Mouse (Mus musculus) spleen, postnatal 36 days (tissue): ENCODE data around the gene Tpst1.
A peak's percentile ranks its signal among the peaks of the same experiment; 100 is the strongest.

Source experiments
- DNase-seq, 2 experiments: peaks; one replicate each; pipeline ENCODE4 v3.0.0; 2022; ENCODE audit warnings: low spot score in 2 of 2, mixed read lengths in 1 of 2

Gene Tpst1

GRCm38 (mm10) chr5:130089177-130089576 is 16.1 kb downstream of the Tpst1 start:
- peak; percentile 39 to 43 for DNase-seq

DNA sequence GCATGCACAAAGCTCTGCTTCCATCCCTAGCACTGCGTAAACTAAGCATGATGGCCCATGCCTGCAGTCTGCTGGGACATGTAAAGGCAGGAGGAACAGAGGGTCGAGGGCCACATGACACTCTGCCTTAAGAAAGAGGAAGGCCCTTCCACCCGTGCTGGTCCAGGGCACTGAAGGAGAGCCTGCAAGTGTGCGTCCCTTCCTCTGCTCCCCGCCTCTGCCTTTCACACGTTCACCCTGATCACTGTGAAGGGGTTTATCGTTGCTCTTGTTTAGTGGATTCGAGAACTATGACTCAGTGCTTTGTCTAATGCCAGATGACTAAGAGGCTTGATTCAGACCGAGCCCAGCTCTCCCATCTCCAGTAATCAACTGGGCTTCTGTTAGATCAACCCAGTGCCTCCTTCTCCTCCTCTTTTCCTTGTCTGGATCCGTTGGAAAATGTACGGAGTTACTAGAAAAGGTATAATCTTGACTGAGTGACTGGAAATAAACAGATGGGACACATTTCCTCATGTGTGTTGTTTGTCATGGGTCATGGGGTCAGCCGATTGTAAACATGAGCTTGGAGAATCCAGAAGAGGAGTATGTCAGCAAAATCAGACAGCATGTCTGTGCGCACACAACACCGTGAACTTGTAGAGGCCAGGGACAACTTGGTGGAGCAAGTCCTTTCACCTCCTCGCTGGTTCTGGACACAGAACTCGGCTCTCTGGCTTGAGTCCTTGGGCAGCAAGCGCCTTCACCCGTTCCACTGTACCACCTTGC is 16.7 kb downstream of the Tpst1 start:
- DNase-seq, result peak; percentile 58 to 63

DNA sequence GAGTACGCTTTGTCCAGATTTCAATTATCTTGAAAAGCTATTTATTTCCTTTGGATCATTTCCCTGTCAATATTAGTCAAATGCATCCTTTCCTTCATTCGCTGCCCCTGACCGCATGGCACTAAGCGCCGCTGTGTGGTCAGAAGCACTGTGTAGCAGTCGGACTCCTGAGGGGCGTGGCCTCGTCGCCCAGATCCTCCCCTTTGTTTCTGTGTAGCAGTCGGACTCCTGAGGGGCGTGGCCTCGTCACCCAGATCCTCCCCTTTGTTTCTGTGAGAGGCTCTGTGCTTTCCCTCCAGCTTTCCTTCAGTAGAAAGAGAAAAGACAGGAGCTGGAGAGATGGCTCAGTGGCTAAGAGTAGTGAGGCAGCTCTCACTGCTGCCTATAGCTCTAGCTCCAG is 23.6 kb downstream of the Tpst1 start:
- DNase-seq, result no peak

DNA sequence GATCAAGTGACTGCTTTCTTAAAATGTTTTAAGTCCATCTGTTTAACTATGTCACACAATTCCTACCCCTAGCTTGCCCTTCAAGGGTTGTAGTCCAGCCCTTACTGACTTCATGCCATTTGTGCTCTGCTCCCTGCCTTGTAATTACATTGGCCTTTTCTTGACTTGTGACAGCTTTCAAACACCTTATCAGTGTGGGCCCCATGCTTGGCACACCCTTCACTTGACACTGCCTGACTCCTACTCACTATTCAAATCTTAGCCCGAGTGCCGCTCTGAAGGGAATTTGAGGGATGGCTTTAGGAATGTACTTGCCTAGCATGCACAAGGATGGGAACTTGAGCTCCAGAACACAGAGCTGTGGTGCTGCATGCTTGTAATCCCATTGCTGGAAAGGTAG is 24.7 kb downstream of the Tpst1 start:
- DNase-seq, result no peak

DNA sequence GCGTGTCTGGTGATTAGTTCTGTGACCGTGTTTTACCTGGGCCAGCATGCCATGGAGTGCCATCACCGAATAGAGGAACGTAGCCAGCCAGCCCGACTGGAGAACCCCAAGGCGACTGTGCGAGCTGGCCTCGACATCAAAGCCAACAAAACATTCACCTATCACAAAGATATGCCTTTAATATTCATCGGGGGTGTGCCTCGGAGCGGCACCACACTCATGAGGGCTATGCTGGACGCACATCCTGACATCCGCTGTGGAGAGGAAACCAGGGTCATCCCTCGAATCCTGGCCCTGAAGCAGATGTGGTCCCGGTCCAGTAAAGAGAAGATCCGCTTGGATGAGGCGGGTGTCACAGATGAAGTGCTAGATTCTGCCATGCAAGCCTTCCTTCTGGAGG is 28.6 kb downstream of the Tpst1 start:
- DNase-seq, result no peak

DNA sequence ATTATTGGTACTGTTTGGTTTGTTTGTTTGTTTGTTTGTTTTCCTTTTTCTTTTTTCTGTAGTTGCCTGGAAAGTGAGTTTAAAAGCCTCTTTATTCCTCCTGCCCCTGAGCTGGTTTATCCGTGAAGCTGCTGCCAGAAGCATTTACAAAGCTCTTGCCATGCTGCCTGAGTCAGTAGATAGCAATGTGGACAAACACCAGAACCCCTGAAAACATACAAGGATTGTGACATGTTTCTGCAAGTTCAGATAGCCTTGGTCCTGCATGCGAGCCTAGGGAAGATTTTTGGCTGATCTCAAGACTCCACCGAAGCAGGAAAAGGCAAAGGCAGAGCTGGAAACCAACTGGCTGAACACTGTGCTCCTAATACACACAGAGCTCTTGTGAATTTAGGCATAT is 36.2 kb downstream of the Tpst1 start:
- no peak for DNase-seq

DNA sequence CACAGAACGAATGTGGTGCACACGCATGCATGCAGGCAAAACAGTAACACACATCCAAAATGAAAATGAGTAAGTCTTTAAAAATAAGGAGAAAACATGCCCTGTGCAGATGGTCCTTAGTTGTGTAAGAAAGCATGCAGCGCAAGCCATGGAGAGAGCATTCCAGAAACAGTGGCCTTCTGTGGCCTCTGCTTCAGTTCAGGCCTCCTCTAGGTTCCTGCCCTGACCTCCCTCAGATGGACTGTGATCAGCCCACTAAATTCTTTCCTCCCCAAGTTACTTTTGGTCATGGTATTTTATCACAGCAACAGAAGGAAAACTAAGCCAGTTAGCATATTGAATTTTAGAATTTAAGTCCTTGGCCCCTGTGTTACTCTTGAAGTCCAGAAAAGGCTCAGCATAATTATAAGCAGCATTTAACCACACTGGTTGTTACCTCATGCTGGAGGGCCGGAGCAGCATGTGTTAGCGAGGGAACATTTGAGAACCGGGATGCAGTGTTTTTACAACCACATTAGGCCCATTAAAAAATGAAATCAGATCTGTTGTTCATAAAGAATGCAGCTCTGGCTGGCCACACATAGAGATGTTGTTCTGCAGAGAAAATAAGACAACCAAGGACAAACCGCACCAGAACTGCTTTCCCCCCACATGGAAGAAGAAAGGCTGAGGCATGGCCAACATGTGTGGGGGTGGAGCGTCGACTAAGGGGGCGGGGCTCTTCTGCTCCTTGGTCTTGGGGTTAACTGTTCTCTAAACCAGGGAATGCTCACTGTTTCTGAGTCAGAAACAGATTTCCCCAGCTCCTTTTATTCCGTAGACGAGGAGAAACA is 37.7 kb downstream of the Tpst1 start:
- no peak for DNase-seq

DNA sequence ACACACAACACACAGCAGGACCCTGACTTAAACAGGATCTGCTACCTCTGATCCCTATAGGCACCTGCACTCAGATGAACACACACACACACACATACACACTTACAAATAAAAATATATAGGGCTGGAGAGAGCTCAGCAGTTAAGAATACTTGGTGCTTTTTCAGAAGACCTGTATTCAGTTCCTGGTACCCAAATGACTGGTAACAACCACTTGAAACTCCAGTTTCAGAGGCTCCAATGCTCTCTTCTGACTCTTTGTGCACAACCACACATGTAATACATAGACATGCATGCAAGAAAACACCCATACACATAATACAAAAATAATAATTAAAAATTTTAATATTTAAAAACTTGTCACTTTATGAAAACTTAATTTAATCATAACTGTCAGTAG is 39.5 kb downstream of the Tpst1 start:
- DNase-seq, result no peak

GRCm38 (mm10) chr5:130116116-130116515 is 43.0 kb downstream of the Tpst1 start:
- no peak for DNase-seq

- DNase-seq, result no peak
Observed at GRCm38 (mm10) chr5:130116857-130117256, 43.7 kb downstream of the Tpst1 start.

DNA sequence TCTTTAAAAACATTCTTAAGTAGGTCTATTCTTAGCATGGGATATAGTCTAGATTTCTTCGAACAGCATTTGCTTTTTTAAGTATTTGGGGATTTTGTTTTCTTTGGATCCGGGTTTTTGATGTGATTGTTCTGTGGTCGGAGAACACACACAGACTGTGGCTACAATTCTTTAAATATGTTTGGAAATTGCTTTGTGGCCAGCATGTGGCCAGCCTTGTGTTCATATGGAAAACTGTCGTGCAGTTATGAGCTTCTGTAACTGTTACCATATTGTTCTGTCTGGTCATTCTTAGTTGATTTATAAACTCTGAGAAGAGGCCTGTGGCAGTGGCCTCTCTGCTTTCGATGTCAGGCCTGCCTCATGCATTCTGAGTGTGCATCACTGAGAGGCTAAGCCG is 44.8 kb downstream of the Tpst1 start:
- no peak for DNase-seq

- DNase-seq, result no peak
Observed at GRCm38 (mm10) chr5:130119236-130119635, 46.1 kb downstream of the Tpst1 start.

DNA sequence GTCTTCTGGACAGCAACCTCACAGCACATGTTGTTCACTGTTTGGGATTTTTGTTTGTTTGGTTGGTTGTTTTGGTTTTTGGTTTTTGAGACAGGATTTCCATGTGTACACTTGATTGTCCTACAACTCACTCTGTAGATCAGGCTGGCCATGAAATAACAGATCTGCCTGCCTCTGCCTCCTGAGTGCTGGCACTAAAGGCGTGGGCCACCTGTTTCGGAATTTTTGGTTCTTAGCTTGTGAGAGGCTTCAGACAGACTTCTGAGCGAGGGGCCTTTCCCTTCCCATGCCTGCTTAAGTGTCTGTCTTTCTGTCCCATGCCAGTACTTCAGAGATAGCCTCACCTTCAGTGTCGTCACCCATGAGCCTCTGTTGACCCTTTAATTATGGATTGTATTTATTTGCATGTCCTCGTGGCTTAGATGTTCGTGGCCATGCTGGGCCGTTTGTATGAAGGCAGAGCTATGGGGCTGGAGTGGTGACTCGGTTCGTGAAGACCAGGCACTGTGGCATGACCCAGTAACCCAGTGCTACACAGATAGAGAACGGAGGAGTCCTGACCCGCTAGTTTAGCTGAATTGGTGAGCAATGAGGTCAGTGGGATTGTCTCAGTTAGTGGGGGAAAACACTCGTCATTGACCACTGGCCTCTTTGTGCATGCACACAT is 47.1 kb downstream of the Tpst1 start:
- no peak for DNase-seq

GRCm38 (mm10) chr5:130120904-130121303 is 47.8 kb downstream of the Tpst1 start:
- no peak for DNase-seq

DNA sequence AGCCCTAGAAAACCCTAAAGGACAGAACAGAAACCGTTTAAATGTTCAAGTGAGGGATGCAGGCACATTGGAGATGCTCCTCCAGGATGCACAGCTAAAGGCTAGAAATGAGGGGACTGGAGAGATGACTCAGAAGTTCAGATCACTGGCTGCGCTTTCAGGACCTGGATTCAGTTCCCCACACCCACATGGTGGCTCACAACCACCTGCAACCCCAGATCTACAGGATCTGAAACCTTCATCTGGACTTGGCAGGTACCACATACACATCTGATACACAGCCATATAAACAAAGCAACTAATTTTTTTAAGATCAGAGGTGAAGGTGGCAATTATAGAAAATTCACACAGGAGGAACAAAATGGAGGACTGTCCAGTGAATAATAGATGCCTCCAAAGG is 49.2 kb downstream of the Tpst1 start:
- no peak for DNase-seq

GRCm38 (mm10) chr5:130124271-130124670 is 51.1 kb downstream of the Tpst1 start:
- no peak for DNase-seq

DNA sequence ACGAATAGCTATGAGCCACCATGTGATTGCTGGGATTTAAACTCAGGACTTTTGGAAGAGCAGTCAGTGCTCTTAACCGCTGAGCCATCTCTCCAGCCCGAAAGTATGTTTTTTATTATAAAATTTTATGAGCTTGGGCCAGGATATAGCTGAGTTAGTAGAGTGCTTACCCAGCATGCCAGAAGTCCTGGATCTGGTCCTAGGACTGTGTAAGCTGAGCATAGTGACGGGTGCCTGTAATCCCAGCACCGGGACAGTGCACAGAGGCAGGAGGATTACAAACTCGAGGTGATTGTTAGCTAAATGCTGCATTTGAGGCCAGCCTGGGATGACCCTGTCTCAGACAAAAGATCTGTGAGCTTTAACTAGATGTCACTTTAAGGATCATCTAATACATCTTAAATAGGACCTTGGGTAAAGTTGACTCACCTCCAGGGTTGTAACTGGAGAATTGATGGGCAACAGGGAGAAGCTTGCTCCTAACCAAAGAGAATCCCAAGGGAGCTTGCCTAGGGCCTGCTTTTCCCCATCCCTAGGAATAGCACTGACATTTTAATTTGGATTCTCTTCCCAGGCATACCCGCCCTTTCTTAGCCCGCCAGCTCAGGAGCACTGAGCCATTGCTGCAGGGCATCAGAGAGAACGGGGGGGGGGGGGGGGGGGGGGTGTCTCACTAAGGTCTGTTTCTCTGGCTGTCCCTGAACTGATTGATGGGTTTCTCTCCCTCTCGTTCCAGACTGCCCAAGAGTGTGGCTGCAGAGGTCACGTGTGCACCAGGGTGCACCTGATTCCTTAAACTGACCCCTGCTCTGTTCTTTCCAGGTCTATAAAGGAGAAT is 55.8 kb downstream of the Tpst1 start:
- DNase-seq, result no peak

DNA sequence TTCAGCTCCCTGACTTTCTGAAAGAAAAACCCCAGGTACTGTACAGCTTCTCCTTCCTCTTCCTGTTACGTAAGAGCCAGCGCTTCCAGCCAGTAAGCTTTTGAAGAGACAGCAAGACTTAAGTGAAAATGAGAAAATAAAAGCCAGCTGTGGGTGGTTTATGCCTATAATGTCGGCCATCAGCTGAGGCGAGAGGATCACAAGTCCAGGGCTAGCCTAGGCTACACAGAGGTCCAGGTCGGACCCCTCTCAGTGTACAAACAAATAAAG is 56.3 kb downstream of the Tpst1 start:
- no peak for DNase-seq

DNA sequence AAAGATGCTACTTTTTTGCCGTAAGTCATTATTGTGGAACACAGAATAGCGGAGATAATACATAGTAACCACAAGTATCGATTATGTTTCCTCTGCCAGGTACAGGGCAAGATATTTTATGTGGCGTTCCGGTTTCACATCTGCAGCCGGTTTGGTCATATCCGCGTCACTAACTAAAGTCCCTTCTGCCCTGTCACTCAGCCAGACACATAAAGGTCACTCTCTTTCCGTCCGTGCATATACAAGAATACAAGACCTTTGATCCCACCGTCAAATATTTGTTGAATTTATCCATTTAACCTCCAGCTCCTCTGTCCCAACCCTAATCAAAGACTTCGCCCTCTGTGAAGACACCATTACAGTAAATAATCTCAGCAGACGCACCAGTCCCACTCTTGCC is 63.5 kb downstream of the Tpst1 start:
- no peak for DNase-seq

- DNase-seq, result peak; percentile 50 to 68
Observed at GRCm38 (mm10) chr5:130139393-130139792, 66.3 kb downstream of the Tpst1 start.

GRCm38 (mm10) chr5:130141138-130141537 is 68.0 kb downstream of the Tpst1 start:
- no peak for DNase-seq

- DNase-seq, result no peak
Observed at GRCm38 (mm10) chr5:130142041-130142440, 68.9 kb downstream of the Tpst1 start.
